Mouse (Mus musculus) kidney, embryonic 15.5 days (tissue): ENCODE measurements around the gene Acox3. TPM values are rescaled to one million over a fixed set of nuclear protein-coding genes. Genes with fewer than 3 reads are reported as not detected.

Experiments
- ATAC-seq: fragments of 200-750 bp; cut with Nextera tagmentation; replicated peaks from 2 replicates; pipeline ENCODE4 v1.8.0; 2017; ENCODE audit warnings: moderate TSS enrichment; ENCODE audit not compliant: low FRiP score
- H3K27ac ChIP-seq: fragments of 300-500 bp; sonication (generic); 2 replicates; pipeline ENCODE4 v1.5.1; 2015; ENCODE audit warnings: mild to moderate bottlenecking, inconsistent platforms
- H3K27me3 ChIP-seq: fragments of 300-500 bp; sonication (generic); 2 replicates; pipeline ENCODE4 v1.6.1; 2015; ENCODE audit warnings: inconsistent platforms
- H3K36me3 ChIP-seq: fragments of 300-500 bp; sonication (generic); 2 replicates; pipeline ENCODE4 v1.6.1; 2015; ENCODE audit warnings: inconsistent platforms
- H3K4me1 ChIP-seq: fragments of 300-500 bp; sonication (generic); 2 replicates; pipeline ENCODE4 v1.6.1; 2015; ENCODE audit warnings: inconsistent platforms
- H3K4me2 ChIP-seq: fragments of 300-500 bp; sonication (generic); 2 replicates; pipeline ENCODE4 v1.6.1; 2015; ENCODE audit warnings: moderate library complexity, mild to moderate bottlenecking, inconsistent platforms
- H3K4me3 ChIP-seq: fragments of 300-500 bp; sonication (generic); replicated peaks from 2 replicates; pipeline ENCODE4 v1.5.1; 2015; ENCODE audit warnings: mild to moderate bottlenecking, inconsistent platforms
- H3K9ac ChIP-seq: fragments of 300-500 bp; sonication (generic); 2 replicates; pipeline ENCODE4 v1.6.1; 2015; ENCODE audit warnings: mild to moderate bottlenecking, inconsistent platforms
- H3K9me3 ChIP-seq: fragments of 300-500 bp; sonication (generic); replicated peaks from 2 replicates; pipeline ENCODE4 v1.6.1; 2016; ENCODE audit warnings: inconsistent platforms
- WGBS: fragments of 180-500 bp; shearing (Covaris S2); methylation state at CpG from one replicate; pipeline ENCODE4 v1.1.7; 2015; ENCODE audit warnings: mixed read lengths; 5-methylcytosine and 5-hydroxymethylcytosine counted together
- polyA plus RNA-seq: library from polyadenylated mRNA; unstranded; fragments of >200 nt; fragmentation: Nextera tagmentation; extraction: Ambion mirVana; gene quantifications from 2 replicates; pipeline ENCODE4 v1.2.1, GENCODE M21; 2015

Gene Acox3
- polyA plus RNA-seq, 1 experiment from 2014 or later = 12.5 TPM

DNA sequence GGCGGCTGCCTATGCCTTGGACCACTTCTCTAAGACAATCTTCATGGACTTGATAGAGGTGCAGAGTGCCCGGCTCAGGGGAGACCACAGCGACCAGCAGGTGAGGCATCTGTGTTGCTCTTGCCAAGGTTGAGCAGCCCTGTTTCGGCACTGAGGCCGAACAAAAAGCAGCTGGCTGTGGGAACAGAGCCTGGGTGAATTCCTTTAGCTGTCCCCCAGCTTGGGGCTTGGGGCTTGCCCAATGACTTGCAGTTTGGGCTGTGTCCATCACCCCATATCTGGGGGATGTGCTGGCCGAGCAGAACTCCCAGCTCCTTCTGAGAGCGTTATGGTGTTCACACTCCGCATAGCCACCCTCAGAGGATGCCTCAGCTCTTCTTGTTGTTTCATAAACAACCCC, 18.7 kb downstream of the Acox3 start:
- no peak for ATAC-seq

DNA sequence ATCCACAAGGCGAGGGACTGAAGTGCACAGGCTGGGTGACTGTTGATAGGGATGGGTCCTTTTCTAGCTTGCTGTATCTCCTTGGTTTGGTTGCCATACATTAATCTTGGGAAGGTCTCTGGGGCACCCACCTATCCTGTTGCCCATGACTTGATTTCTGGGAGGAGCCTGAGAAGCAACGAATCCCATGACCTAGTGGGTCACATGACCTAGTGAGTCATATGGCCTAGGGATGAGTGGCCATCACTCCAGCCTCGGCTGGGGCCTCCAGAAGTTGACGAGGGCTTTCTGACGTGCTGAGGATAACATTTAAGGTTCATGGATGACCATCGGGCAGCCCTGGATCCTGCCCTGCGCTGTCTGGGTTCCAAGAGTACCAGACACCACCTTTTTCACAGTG, 22.5 kb downstream of the Acox3 start:
- H3K36me3 ChIP-seq = peaks cover 28% of the 10 kb centered on the region
- H3K4me2 ChIP-seq = no peak overlapping the region
- H3K4me1 ChIP-seq = peaks cover 25% of the 10 kb centered on the region
- no peak for ATAC-seq
- no peak overlapping the region for H3K4me3 ChIP-seq
- no peaks in the 10 kb centered on the region for H3K9me3 ChIP-seq
- H3K27me3 ChIP-seq = no peaks in the 10 kb centered on the region
- WGBS = 79% methylated on average over 7 of the region's 7 CpGs
- no peak overlapping the region for H3K27ac ChIP-seq
- H3K9ac ChIP-seq = no peak overlapping the region

More for the DNA sequence above, 18.7 kb downstream of the Acox3 start:
- H3K4me3 ChIP-seq = no peak overlapping the region
- no peak overlapping the region for H3K27ac ChIP-seq
- no peaks in the 10 kb centered on the region for H3K4me1 ChIP-seq
- H3K4me2 ChIP-seq = no peak overlapping the region
- H3K9ac ChIP-seq = no peak overlapping the region
- no peaks in the 10 kb centered on the region for H3K27me3 ChIP-seq
- H3K9me3 ChIP-seq = no peaks in the 10 kb centered on the region
- 91% methylated on average over 8 of the region's 8 CpGs for WGBS
- peaks cover 51% of the 10 kb centered on the region for H3K36me3 ChIP-seq

DNA sequence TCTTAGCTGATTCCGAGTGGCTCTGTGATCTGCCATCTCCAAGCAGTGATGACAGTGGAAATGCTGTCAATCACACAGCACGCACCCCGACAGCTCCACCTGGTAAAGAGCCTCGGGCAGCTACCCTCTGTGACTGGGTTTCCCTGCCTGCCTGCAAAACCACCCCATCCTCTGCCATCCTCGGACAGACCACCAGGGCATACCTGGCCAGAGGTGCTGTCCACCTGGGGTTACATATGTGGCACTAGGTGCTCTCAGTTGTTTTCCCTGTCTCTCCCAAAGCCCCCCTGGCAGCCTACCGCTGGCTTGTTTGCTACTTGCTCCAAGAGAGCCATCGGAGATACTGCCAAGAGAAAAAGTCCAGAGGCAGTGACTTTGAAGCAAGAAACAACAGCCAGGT, 24.0 kb downstream of the Acox3 start:
- H3K36me3 ChIP-seq = peaks cover 16% of the 10 kb centered on the region; the same call in 1 of the 2 replicates
- H3K27ac ChIP-seq = no peak overlapping the region
- H3K9ac ChIP-seq = no peak overlapping the region
- no peaks in the 10 kb centered on the region for H3K27me3 ChIP-seq
- 90% methylated on average over 7 of the region's 7 CpGs for WGBS
- H3K4me3 ChIP-seq = no peak overlapping the region
- no peak overlapping the region for H3K4me2 ChIP-seq
- peaks cover 30% of the 10 kb centered on the region for H3K4me1 ChIP-seq
- no peaks in the 10 kb centered on the region for H3K9me3 ChIP-seq
- no peak for ATAC-seq

DNA sequence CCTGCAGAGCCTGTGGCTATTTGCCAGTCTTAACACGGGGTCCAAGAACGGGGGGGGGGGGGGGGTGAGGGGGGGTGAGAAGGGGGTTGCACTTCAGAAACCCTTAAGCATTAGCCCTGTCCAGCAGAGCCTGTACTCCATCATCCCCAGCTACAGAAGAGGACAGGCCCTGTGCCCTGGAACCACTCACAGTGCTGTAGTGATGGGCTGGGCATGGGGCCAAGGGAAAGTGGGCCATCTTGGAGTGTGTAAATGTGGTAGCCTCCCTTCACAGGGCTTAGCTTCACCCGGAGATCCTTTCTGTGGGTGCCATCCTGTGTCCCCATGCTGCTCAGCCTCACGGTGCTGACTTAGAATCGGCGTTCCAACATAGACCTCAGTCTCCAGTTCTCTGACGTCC, 24.9 kb downstream of the Acox3 start:
- Histone ChIP-seq H3K4me1 (peaks cover 30% of the 10 kb centered on the region), H3K9me3 (no peaks in the 10 kb centered on the region), H3K4me2 (no peak overlapping the region), H3K9ac (no peak overlapping the region), H3K4me3 (no peak overlapping the region), H3K27ac (no peak overlapping the region), H3K36me3 (peaks cover 9% of the 10 kb centered on the region; the same call in 1 of the 2 replicates), H3K27me3 (no peaks in the 10 kb centered on the region)
- no peak for ATAC-seq
- WGBS = 78% methylated on average over 7 of the region's 7 CpGs

DNA sequence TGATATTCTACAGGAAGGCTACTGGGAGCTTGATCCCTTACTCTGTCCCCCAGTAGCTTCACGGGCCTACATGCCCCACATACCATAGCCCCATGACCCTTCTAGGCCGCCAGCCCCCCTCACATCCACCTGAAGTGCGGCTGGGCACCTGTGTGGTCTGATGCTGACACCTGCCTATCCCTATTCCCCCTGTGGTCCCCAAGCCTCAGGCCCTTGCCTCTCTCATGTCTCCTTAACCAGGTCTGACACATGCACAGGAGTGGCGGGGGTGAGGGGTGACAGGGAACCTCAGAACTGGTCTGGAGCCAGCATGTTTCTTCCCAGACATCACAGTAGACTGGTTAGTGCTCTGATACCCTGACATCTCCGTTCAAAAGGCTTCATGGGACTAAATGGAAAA, 25.7 kb downstream of the Acox3 start:
- Histone ChIP-seq H3K27me3 (no peaks in the 10 kb centered on the region), H3K9me3 (no peaks in the 10 kb centered on the region), H3K4me2 (no peak overlapping the region), H3K9ac (no peak overlapping the region), H3K36me3 (peaks cover 3% of the 10 kb centered on the region; the same call in 1 of the 2 replicates), H3K27ac (peak overlapping the region; percentile 68), H3K4me3 (no peak overlapping the region), H3K4me1 (peaks cover 30% of the 10 kb centered on the region)
- no peak for ATAC-seq
- 71% methylated on average over 5 of the region's 5 CpGs for WGBS

DNA sequence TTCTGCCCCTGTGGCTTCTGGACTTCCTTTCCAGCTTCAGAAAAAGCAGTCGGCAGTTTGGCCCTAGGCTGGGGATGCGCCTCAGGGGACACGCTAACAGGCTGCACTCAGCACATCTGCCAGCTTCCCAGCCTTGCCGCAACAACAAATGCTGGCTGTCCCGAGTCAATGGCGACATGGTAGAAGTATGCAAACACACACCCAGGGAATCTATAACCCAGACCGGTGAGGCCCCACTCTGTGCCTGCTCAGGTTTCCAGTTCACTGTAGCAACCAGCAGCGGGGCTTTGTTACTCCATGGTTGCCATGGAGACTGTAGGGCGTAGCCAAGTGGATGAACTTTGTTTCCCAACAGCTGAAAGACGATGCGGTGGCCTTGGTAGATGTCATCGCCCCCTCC, 26.5 kb downstream of the Acox3 start:
- Histone ChIP-seq H3K4me2 (peak overlapping the region; percentile 22; the same call in 1 of the 2 replicates), H3K9ac (no peak overlapping the region), H3K27ac (peak overlapping the region; percentile 68), H3K36me3 (no peaks in the 10 kb centered on the region), H3K4me3 (no peak overlapping the region), H3K27me3 (no peaks in the 10 kb centered on the region), H3K9me3 (no peaks in the 10 kb centered on the region), H3K4me1 (peaks cover 30% of the 10 kb centered on the region)
- WGBS = 14% methylated on average over 12 of the region's 12 CpGs
- peak; percentile 80 for ATAC-seq

DNA sequence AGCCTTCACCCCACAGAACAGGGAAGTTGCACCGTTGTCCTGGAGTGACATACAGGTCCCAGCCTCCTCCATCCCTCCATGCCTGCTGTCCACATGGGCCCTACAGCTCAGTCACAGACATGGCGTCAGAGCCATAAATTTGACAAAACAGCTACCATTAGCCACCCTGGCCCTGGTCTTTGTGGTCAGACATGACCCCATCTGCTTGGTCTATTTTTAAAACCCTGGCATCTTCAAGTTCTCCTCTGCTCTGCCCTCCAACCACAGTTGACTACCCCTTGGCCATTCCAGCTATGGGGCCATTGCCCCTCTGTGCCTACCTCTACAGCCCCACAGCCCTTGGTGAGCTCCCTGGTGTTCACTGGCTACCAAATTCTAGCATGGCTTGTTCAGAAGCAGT, 27.1 kb downstream of the Acox3 start:
- WGBS = 61% methylated on average over 2 of the region's 2 CpGs
- Histone ChIP-seq H3K27ac (peak overlapping the region; percentile 68), H3K9me3 (no peaks in the 10 kb centered on the region), H3K9ac (no peak overlapping the region), H3K4me3 (no peak overlapping the region), H3K27me3 (no peaks in the 10 kb centered on the region), H3K4me2 (no peak overlapping the region), H3K36me3 (no peaks in the 10 kb centered on the region), H3K4me1 (peaks cover 30% of the 10 kb centered on the region)
- ATAC-seq = no peak

DNA sequence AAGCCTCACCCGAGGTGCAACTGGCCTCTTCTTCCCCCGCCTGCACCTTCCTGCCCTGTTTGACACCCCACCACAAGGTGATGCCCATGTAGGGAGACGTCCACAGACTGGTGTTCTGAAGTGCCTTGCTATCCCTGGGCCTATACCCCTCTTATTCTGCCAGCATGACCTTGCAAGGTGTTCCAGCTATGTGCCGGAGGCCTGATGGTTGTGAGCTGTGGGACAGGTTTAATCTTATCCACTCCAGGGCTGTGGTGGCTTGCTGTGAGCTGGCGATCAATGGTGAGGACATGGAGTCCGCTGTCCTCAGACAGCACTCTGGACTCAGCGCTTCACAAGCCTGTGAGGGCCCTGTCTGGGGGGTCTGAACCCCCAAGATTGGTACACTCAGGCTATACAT, 27.5 kb downstream of the Acox3 start:
- Histone ChIP-seq H3K4me3 (no peak overlapping the region), H3K27me3 (no peaks in the 10 kb centered on the region), H3K9me3 (no peaks in the 10 kb centered on the region), H3K4me1 (peaks cover 30% of the 10 kb centered on the region), H3K36me3 (no peaks in the 10 kb centered on the region), H3K4me2 (no peak overlapping the region), H3K27ac (no peak overlapping the region), H3K9ac (no peak overlapping the region)
- ATAC-seq = no peak
- 92% methylated on average over 7 of the region's 7 CpGs for WGBS

DNA sequence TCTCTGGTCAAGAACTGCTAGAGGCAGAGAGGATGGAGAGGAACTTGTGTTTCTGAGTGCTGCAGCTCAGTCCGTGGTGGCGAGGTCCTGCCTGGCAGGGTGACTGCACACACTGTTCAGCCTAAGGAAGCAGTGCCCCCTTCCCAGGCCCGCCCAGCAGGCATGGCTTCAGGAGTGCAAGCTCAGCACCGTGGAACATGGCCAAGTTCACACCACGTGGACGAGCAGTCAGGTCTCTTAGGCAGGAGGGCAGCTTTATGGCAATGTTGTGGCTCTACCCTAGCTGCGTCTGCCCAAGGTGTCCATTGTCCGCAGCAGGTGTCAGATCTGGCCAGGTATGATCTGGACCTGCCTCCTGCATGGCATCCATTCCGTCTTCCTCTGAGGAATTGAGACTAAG, 28.3 kb downstream of the Acox3 start:
- no peak for ATAC-seq
- H3K4me1 ChIP-seq = peaks cover 30% of the 10 kb centered on the region
- no peak overlapping the region for H3K4me3 ChIP-seq
- WGBS = 76% methylated on average over 9 of the region's 9 CpGs
- no peaks in the 10 kb centered on the region for H3K27me3 ChIP-seq
- H3K9ac ChIP-seq = no peak overlapping the region
- no peak overlapping the region for H3K27ac ChIP-seq
- H3K9me3 ChIP-seq = no peaks in the 10 kb centered on the region
- no peak overlapping the region for H3K4me2 ChIP-seq
- H3K36me3 ChIP-seq = no peaks in the 10 kb centered on the region

DNA sequence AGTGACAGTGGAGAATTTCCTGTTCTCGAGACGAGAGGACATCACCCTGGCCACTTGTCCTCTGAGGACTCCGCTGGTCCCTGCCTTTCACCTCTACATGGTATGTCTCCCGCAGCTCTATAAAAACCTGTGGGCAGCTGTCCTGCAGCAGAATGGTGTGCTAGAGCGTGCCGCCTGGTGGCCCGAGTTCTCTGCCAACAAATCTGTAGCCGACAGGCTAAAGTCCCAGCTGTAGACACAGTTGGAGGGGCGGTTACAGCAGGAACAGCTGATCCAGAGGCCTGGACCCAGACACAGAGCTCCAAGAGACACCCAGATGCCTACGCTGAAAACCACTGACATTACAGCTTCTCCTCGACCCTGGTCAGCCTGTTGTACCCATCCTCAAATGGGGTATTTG, 29.1 kb downstream of the Acox3 start:
- H3K36me3 ChIP-seq = no peaks in the 10 kb centered on the region
- H3K4me2 ChIP-seq = no peak overlapping the region
- no peaks in the 10 kb centered on the region for H3K27me3 ChIP-seq
- H3K9ac ChIP-seq = no peak overlapping the region
- ATAC-seq = no peak
- H3K4me3 ChIP-seq = no peak overlapping the region
- no peaks in the 10 kb centered on the region for H3K9me3 ChIP-seq
- H3K27ac ChIP-seq = no peak overlapping the region
- WGBS = 83% methylated on average over 11 of the region's 11 CpGs
- H3K4me1 ChIP-seq = peaks cover 38% of the 10 kb centered on the region

DNA sequence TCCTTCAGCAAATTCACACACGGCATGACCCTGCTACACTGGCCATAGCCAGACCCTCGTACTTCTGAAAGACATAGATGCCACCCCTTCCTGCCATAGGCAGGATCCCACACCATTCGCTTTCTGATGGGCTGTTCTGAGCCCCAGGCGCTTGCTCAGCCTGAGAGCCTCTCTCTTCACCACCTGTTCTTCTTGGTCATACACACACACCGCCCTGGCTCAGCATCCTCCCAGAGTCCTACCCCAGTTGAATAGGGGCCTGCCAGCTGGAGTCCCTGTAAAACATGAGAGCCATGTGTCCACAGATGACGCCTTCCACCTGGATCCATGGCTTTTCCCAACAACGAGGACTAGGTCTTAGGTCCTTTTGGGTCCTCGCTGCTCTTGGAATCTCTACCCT, 29.9 kb downstream of the Acox3 start:
- Histone ChIP-seq H3K36me3 (no peaks in the 10 kb centered on the region), H3K4me3 (no peak overlapping the region), H3K27ac (no peak overlapping the region), H3K4me2 (no peak overlapping the region), H3K9ac (no peak overlapping the region), H3K4me1 (peaks cover 42% of the 10 kb centered on the region), H3K27me3 (no peaks in the 10 kb centered on the region), H3K9me3 (no peaks in the 10 kb centered on the region)
- whole genome bisulfite sequencing = 83% methylated on average over 8 of the region's 8 CpGs
- ATAC-seq = no peak

DNA sequence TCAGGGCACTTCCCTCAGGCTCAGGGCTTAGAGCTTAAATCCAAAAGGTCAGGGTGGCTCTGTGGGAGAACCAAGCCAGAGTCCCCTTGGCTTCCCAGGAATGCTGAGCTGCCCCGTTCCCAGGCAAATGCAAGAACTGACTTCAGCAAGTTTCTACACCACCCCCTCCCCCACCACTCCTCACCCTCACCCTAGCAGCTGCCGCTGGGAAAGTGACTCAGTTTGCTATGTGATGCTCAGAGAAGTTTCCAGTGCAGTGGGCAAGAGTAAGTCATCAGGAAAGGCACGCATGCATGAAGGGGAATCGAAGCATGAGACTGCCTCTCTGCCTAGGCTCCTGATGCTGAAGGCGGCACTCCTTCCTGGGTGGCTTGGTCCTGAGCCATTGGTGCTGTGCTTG, 34.1 kb downstream of the Acox3 start:
- Histone ChIP-seq H3K4me2 (no peak overlapping the region), H3K4me3 (no peak overlapping the region), H3K9ac (0 out of 2 replicates have a peak overlapping the region, but pooled peaks have one; percentile 3), H3K36me3 (no peaks in the 10 kb centered on the region), H3K27ac (peak overlapping the region; percentile 87), H3K27me3 (no peaks in the 10 kb centered on the region), H3K9me3 (no peaks in the 10 kb centered on the region), H3K4me1 (peaks cover 34% of the 10 kb centered on the region)
- WGBS = 17% methylated on average over 5 of the region's 5 CpGs
- peak; percentile 73 for ATAC-seq

DNA sequence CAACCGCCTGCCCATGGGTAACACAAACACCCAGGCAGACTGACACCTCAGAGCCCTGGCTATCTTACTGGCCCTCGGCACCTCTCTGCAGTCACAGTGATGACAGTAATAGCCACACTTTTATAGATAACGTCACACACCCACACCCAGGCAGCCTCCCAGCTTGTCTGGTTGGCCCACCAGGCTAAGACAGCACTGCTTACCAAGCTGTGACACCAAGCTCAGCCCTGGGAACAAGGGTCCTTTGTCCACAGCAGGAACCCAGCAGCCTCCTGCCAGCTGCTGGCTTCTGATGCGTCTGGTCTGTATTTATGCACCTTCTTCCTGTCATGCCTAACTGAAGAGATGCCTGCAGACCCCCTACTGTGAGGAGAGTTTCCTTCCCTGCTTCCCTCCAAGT, 38.3 kb downstream of the Acox3 start:
- Histone ChIP-seq H3K9ac (no peak overlapping the region), H3K36me3 (no peaks in the 10 kb centered on the region), H3K4me3 (no peak overlapping the region), H3K27ac (no peak overlapping the region), H3K27me3 (no peaks in the 10 kb centered on the region), H3K4me1 (peaks cover 37% of the 10 kb centered on the region), H3K9me3 (no peaks in the 10 kb centered on the region), H3K4me2 (no peak overlapping the region)
- no peak for ATAC-seq
- WGBS = 48% methylated on average over 4 of the region's 4 CpGs
